Mouse (Mus musculus) yolk sac, embryonic 10.5 days (tissue): ENCODE data around the gene Mettl17.
"Not testable (repeated sequence)": the region's sequence is repeated elsewhere in the genome, so short reads cannot be mapped to it uniquely, and the experiment has no call there.

Source experiments
- DNase-seq: peaks from one replicate; pipeline ENCODE4 v3.0.0-alpha.2; 2017; ENCODE audit warnings: low spot score

Mettl17 gene

GRCm38 (mm10) chr14:51884598-51885331, at the start of gene Mettl17:
TSS of gene Mettl17 (plus strand) at chr14:51884842.
- peak; percentile 97 for DNase-seq

- DNase-seq, result not testable (repeated sequence)
Observed at GRCm38 (mm10) chr14:51838480-51838879, 46.2 kb upstream of the Mettl17 start.

- no peak for DNase-seq
Observed at GRCm38 (mm10) chr14:51842250-51842649, 42.4 kb upstream of the Mettl17 start.

- no peak for DNase-seq
Observed at GRCm38 (mm10) chr14:51842781-51843180, 41.9 kb upstream of the Mettl17 start.

- DNase-seq, result no peak
Observed at GRCm38 (mm10) chr14:51843882-51844281, 40.8 kb upstream of the Mettl17 start.

GRCm38 (mm10) chr14:51846566-51846965, 38.1 kb upstream of the Mettl17 start:
- no peak for DNase-seq

GRCm38 (mm10) chr14:51851006-51851405, 33.6 kb upstream of the Mettl17 start:
- not testable (repeated sequence) for DNase-seq

- DNase-seq, result no peak
Observed at GRCm38 (mm10) chr14:51853399-51853798, 31.2 kb upstream of the Mettl17 start, which contains the start of gene Ear6. TSS of gene Ear6 (plus strand) at chr14:51853699.

- DNase-seq, result not testable (repeated sequence)
Observed at GRCm38 (mm10) chr14:51855280-51855679, 29.4 kb upstream of the Mettl17 start.

GRCm38 (mm10) chr14:51863603-51864002, 21.0 kb upstream of the Mettl17 start:
- DNase-seq, result not testable (repeated sequence)

- no peak for DNase-seq
Observed at GRCm38 (mm10) chr14:51870756-51871155, 13.9 kb upstream of the Mettl17 start.

- no peak for DNase-seq
Observed at GRCm38 (mm10) chr14:51871741-51872140, 12.9 kb upstream of the Mettl17 start.

- no peak for DNase-seq
Observed at GRCm38 (mm10) chr14:51877517-51877916, 7.1 kb upstream of the Mettl17 start.

- peak; percentile 79 for DNase-seq
Observed at GRCm38 (mm10) chr14:51883527-51884030, 1.1 kb upstream of the Mettl17 start.

- DNase-seq, result no peak
Observed at GRCm38 (mm10) chr14:51884031-51884544, 554 bp upstream of the Mettl17 start.

- DNase-seq, result no peak
Observed at GRCm38 (mm10) chr14:51886051-51886450, 1.4 kb downstream of the Mettl17 start.

GRCm38 (mm10) chr14:51889833-51890232, 5.2 kb downstream of the Mettl17 start:
- DNase-seq, result no peak

GRCm38 (mm10) chr14:51892191-51892939, 7.7 kb downstream of the Mettl17 start, which contains the start of gene Slc39a2:
TSS of gene Slc39a2 (plus strand) at chr14:51892889.
- DNase-seq, result no peak

GRCm38 (mm10) chr14:51893094-51893794, 8.6 kb downstream of the Mettl17 start:
- no peak for DNase-seq

GRCm38 (mm10) chr14:51893809-51894208, 9.2 kb downstream of the Mettl17 start:
- DNase-seq, result no peak

GRCm38 (mm10) chr14:51895071-51895470, 10.4 kb downstream of the Mettl17 start:
- no peak for DNase-seq

- no peak for DNase-seq
Observed at GRCm38 (mm10) chr14:51896019-51896418, 11.4 kb downstream of the Mettl17 start.
